Mouse (Mus musculus) large intestine, adult 2 months (tissue): ENCODE measurements around the gene Pnrc1. TPM values are rescaled to one million over a fixed set of nuclear protein-coding genes. Genes with fewer than 3 reads are reported as not detected.
A peak's percentile ranks its signal among the peaks of the same experiment; 100 is the strongest.

Experiments
- DNase-seq: peaks from one replicate; pipeline ENCODE4 v3.0.0-alpha.2; 2012; ENCODE audit warnings: low read depth, low spot score
- WGBS: fragments of 180-500 bp; shearing (Covaris S2); methylation state at CpG from one replicate; pipeline ENCODE4 v1.1.7; 2018; 5-methylcytosine and 5-hydroxymethylcytosine counted together
- polyA plus RNA-seq: library from polyadenylated mRNA; depleted of rRNA; stranded (reverse); fragments of >200 nt; gene quantifications from 2 replicates; pipeline ENCODE4 v1.2.3, GENCODE M21; 2012

The Pnrc1 gene
- polyA plus RNA-seq, 1 experiment = 51.9 TPM

DNA sequence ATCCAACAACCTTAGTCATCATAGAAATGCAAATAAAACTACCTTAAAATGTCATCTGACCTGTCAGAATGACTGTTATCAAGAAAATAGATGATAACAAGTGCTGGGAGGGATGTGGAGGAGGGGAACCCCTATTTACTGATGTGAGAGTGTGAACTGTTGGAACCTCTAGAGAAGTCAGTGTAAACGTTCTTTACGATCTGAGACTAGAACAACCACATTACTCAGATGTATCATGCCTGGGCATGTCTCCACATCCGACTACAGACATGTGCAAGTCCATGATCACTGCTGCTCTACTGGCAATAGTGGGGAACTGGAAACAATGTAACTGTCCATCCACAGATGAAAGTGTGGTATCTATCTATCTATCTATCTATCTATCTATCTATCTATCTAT is 16.5 kb downstream of the Pnrc1 start:
- WGBS = 30% methylated on average over 3 of the region's 3 CpGs
- no peak for DNase-seq

DNA sequence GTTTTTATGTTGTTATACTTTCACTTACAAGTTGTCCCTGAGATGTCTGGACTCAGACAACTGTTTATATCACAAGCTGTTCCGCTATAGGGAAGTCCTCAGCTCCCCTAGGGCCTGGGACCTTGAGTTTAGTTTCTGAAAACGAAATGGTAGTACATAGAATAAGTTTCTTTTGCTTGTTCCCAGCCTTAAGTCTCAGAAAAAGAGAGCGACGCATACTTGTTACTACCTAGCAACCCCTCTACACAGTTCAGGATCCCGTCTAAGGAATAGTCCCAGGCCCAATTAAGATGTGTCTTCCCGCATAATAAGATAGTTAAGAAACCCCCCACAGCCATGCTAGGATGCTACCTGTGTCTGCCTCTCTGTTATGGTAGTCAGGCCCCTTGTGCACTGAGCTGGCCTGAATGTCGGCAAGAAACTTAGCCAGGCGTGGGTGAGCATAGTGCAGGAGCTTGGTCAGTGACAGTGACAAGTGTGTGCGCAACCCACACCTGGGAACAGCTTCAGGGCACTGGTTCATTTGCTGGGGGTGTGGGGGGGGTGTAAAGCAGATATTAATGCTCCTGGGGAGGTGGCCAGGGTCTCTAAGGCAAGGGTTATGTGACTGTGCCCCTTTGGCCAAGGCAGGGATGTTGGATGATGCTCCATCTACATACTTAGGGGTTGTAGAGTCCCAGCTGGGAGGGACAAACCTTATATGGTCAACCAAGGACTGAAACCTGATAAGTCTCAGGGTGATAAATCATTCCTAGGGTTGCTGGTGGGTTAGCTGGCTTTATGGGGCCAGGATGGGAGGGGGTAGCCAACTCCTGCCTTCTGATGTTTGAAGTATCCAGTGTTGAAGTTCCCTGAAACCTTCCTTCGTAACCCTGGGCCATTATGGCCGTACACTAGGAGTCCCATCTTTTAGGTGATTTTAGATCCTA is 19.3 kb downstream of the Pnrc1 start:
- whole genome bisulfite sequencing = 90% methylated on average over 11 of the region's 11 CpGs
- DNase-seq = no peak

DNA sequence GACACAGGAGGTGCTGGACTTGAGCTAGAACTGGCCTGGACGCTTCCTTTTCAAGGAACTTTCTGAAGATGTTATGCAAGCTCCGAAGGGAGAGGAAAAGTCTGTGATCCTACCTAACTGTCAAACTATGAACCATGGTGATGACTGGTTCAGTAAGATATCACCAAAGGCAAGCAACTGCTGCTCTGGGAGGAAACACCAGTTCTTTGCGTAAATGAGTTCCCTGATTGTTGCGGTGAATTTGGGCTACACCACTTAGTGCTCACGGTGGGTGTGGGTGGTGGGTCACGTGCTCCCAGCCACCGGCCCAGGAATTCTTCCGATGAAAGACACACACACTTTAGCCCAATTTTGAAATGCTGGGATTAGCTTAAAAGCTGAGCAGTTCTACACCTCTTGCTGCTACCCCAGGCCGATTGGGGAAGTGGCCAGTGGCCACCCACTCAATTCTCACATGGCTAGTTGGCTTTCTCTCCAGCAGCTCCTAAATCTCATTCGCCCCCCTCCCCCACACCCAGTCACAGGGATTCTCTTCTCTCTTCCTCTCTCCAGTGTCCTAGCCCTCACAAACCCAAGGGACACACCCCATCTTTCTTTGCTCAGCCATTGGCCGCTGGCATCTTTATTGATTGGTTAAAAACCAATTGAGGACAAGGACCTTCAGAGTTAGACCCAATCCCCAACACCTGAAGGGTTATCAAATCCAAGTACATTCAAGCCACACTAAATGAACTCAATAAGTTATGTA is 24.8 kb downstream of the Pnrc1 start:
- DNase-seq = no peak
- WGBS = 87% methylated on average over 11 of the region's 11 CpGs

DNA sequence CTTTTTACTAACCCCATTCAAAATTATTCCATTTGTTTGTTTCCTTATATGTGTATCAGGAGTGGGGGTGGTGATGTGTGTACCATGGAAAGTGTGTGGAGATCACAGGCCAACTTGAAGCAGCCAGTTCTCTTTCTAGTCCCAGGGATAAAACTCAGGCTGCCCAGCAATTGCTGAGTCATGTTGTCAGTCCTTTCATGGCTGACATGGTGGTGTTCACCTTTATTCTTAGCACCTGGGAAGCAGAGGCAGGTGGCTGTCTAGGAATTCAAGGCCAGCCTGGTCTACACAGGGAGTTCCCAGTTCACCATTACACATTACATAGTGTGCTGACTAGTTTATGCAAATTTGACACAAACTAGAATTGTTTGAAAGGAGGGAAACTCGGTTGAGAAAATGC is 27.1 kb downstream of the Pnrc1 start:
- DNase-seq = no peak
- WGBS = 86% methylated on average over 1 of the region's 1 CpGs

DNA sequence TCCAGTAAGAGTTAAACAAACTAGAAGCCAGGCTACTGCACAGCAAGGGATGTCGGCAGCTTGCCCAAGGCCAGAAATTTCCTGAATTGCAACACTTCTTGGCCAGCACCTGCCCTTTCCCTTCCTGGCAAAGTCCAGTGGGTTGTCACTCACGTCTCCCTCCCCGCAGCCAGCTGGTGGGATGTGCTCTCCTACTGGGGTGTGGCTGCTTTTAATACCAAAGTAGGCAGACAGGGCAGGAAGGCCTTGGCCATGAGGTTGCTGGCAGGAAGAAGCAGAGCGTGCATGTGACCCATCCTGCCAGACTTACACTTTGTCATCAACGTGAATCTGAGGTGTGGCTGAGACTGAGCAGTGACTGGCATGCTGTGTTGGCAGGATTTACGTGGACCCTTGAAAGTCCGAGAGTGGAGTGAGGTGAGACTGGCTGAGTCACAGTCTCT is 28.6 kb downstream of the Pnrc1 start:
- WGBS = 4% methylated on average over 7 of the region's 7 CpGs
- peak; percentile 85 for DNase-seq

DNA sequence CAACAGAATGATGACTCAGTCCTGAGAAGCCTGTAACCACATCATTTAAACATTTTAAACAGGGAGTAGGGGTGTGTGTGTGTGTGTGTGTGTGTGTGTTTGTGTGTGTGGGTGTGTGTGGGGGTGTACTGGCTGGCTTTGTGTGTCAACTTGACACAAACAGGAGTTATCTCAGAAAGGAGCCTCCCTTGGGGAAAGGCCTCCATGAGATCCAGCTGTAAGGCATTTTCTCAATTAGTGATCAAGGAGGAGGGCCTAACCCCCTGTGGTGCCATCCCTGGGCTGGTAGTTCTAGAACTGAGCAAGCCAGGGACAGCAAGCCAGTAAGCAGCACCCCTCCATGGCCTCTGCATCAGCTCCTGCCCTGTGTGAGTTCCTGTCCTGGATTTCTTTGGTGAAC is 29.7 kb downstream of the Pnrc1 start:
- no peak for DNase-seq

DNA sequence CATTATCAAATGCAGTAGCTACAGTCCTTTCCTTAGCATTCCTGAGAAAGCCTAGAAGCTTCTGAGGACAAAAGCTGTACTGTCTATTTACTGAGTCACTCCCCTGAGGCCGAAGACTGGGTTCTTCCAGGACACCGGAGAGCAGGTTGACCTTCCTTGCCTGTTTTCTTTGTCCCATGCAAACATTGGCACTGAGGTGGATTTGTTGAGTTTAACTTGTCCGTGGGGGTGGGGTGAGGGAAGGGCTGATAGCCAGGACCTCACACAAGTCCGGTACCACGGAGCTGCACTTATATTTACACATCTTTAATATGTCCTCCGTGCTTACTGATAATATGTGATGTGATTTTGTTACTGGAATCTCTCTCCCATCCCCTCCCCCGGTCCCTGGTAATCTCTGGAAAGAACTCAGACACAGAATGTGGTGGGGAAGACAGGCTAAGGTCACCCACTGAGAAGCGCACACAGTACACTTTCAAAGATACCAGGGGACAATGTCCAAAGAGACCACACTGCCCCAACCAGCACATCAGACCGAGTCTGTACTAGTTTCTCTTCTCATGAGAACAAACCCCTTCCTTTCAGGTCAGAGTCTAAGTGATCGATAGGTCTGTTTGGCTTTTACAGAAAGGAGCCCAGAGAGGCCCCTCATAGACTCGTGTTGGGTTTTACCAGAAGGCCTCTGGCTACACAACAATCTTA is 32.5 kb downstream of the Pnrc1 start:
- no peak for DNase-seq
- WGBS = 43% methylated on average over 11 of the region's 11 CpGs

DNA sequence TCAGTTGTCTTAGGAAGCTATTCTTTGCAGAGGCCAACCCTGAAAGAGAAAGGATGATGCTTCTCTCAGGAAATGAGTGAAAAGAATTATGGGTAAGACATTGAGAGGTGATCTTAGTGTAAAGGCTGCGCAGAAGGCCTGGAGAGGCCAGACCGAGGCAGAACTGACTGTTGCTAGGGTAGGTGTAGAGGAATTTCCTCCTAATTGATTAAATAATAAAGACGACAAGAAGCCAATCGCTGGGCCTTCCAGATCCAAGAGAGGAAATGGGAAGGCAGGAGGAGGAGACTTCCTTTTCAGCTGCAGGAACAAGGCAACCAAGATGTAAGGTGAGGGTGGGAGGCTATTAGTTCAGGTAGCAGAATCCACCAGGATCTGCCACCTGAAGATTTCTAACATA is 35.3 kb downstream of the Pnrc1 start:
- no peak for DNase-seq
- 86% methylated on average over 4 of the region's 4 CpGs for WGBS

DNA sequence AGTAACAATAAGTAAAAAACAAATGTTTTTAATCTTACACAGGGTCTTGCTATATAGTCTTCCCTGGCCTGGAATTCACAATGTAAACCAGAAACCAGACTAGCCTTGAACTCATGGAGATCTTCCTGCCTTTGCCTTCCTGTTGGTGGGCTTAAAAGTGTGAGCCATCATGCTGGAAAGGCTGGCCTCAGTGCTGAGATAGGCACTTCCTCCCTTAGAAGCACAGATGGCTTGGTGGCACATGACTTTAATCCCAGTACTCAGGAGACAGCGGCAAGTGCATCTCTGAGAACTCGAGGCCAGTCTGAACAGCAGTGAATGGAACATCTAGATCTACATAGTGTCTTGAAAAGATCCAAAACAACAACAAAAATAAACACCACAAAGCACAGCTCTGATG is 39.1 kb downstream of the Pnrc1 start:
- no peak for DNase-seq
- 84% methylated on average over 2 of the region's 2 CpGs for WGBS

DNA sequence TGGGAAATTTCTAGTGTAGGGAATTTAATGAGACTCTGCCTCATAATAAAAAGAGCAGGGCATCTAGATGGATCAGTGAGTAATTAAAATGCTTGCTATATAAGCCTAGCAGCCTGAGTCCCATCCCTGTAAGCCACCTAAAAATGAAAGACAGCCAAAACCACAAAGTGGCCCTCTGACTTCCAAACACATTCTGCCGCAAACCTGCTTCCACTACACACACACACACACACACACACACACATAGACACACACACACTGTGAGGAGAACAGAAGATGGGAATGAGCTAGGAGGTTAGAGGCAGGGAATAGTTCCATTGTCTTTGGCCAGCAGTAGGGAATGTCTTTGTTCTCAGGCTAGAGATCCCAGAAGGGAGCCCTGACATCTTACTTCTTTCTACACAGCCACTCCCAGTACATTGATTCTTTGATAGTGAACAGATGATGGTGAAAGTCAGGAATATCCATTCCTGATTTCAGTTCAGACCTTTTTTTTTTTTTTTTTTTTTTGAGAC is 40.2 kb downstream of the Pnrc1 start:
- WGBS = 86% methylated on average over 1 of the region's 1 CpGs
- DNase-seq = no peak

DNA sequence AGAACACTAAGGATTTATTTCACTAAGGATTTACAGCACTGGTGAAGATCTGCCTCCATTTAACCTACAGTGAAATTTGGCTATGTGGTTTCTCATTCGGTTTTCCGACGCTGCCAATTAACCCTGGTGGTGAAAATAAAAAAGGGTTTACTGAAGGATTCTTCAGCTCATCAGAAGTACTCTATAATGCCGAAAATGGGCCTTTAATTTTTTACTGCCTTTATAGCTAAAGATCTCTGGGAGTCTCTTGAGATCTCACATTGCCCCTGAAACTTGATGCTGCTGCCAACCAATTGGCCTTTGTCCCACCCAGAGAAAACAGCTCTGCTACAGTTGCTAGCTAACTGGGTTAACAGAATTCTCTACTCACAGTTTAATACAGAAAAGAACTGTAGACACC is 41.0 kb downstream of the Pnrc1 start:
- no peak for DNase-seq
- 1% methylated on average over 4 of the region's 4 CpGs for WGBS

DNA sequence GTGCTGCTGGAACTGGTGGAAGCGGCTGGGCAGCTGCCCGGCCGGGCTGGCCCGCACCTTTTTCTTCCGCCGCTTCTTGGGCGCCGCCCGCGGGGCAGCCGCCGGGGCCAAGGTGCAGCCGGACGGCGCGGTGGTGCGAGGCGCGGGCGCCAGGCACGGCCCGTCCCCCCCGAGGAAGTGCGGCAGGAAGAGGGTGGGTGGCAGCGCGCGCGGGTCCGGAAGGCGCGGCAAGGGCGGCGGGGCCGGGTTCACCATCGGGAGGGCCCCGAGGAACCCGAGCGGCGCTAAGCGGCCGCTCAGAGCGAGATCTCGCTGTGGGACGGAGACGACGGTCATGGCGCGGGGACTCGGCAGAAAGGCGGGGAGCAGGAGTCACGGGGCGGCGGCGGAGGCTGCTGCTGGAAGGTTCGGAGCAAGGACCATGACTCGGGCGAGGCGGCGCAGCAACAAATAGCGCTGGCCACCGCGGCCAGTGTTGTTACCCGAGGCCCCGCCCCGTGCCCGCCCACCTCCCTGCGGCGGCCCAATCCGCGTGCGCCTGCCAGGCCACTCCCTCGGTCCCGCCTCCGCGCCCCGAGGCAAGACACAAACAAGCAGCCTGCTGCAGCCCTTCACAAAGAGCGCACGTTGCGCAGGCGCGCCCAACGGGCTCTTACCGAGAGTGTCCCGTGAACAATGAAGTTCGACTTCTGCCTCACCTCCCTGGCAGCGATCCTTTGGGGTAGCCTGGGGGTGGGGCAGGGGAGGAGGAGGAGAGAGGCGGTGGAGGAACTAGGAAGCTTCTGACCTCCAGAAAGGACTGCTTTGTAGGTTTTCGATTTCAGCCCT is 41.7 kb downstream of the Pnrc1 start:
- peak; percentile 92 for DNase-seq
- under 1% methylated on average over 88 of the region's 88 CpGs for WGBS

DNA sequence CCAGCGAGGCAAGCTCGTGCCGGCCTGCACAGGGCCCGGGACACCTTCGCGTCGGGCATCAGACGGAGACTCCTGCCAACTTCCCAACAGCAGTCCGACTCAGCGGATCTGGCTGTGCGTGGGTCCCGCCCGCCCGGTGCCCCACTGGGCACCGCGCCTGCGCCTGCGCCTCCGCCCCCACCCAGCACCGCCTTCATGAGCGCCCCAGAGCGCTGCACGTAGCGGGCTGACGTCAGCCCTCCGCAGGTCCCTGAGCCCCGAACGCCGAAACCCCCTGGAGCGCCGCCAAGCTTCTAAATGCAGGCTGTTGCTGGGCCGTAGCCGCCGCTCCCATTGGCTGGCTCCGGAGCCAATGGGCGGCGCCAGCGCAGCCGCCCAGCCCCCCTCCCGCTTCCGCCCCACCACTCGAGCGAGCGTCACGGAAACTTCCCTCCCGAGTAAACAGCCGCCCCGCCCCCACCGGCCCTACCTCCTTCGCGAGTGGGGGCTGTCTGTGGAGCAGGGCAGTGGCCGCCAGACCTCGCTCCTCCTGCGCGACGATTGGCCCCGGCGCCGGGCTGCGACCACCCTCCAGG is 42.4 kb downstream of the Pnrc1 start:
- peak; percentile 88 for DNase-seq
- 1% methylated on average over 60 of the region's 60 CpGs for WGBS

DNA sequence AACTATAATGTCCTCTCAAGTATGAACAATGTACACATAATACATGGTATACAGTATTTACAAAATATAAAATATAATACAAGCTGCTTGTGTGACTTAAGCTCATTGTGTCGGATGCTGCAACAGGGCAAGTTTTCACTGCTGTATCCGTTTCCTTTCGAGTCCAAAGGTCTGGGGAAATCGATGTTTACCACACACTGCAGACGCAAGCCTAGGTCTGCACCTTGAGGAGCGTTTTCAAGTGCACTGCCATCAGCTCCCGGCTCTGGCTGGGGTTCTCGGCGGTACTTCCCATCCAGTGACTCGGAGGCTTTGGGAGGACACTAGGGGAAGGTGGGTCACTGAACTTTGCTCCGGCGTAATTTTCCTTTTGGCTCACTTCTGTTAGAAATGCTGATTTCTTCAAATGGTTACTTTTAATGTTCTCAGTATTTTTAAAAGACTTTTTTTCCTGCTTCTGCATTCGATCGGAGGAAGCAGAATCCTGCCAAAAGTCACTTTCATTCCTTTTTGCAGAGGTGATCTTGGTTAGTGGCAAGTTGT is 44.0 kb downstream of the Pnrc1 start:
- WGBS = 22% methylated on average over 14 of the region's 14 CpGs
- no peak for DNase-seq

DNA sequence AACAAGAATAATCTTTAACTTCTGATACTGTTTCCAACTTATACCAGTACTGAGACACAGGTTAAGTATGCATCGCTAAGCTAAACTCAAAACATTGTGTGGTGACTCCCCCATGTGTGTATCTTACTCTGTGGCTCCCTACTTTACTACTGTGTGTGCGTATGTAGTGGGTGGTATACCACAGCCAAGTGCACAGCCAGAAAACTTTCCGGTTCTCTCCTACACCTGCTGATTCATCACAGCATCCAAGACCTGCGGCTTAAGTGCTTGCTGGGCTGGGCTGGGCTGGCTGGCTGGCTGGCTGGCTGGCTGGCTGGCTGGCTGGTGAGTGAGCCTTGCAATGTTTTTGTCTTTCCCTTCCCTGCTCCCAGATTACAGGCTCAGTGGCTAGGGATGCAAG is 46.0 kb downstream of the Pnrc1 start:
- no peak for DNase-seq
- WGBS = 59% methylated on average over 4 of the region's 4 CpGs

DNA sequence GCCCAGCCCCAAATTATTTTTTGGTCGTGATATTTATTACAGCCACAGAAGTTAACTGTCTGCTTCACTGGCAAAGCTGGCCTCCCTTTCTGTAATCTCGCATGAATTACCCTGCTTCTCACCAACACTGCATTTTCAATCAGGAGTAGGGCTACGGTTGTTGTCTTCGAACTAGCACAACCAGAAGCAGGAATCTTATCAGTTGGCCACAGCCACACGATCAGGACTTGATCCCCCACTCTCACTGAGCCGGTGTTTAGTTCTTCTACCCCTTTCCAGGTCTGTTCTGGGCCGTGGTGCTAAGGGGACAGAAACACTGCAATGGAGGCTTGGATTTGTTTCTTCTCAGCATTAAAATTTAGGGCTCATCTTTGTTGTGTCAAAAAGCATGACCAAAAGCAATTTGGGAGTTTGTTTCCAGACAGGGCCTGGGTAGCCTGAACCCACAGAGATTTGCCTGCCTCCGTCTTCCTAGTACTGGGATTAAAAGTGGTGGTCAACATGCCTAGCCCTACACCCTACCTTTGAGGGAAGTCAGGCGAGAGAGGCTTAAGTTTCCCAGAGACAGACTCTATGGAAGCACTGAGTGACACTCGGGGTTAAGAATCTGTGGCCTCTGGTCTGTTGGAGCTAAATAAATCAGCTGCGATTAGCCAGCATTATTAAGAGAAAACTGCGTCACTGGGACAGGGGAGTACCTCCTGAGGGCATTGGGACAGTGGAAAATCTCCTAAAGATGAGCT is 46.8 kb downstream of the Pnrc1 start:
- 75% methylated on average over 12 of the region's 12 CpGs for WGBS
- no peak for DNase-seq

DNA sequence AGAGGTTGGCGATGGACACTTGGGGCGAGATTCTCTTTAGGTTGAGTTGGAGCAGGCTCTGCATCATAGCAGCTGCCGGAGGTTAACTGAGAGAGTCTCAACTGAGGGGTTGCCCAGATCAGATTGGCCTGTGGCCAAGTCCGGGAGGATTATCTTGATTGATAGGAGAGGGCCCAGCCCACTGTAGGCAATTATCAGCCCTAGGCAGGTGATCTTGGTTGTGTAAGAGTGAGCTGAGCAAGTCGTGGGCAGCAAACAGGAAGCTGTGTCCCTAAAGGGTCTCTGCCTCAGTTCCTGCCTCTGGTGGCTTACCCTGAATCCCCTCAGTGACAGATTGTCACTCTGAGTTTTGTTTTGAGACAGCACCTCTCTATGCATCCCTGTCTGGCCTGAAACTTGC is 47.4 kb downstream of the Pnrc1 start:
- 47% methylated on average over 5 of the region's 5 CpGs for WGBS
- DNase-seq = no peak

DNA sequence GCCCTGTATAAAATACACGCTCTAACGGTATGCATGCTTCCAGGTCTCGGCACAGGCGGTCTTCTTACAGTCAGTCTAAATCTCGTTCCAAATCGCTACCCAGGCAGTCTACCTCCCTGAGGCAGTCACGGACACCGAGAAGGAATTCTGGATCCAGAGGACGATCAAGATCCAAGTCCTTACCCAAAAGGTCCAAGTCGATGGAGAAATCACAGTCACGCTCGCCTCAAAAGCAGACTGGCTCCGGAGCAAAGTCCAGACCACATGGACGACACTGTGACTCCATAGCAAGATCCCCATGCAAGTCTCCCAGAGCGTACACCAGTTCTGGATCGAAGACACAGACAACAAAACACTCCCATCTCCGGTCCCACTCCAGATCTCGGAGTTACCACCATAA is 59.1 kb downstream of the Pnrc1 start:
- no peak for DNase-seq
- WGBS = 89% methylated on average over 18 of the region's 18 CpGs
